Mouse (Mus musculus) hindbrain, postnatal 0 days (tissue): ENCODE results near the gene Rilp. TPM values are rescaled to one million over a fixed set of nuclear protein-coding genes. Genes with fewer than 3 reads are reported as not detected.

Experiments
- ATAC-seq: fragments of 200-750 bp; cut with Nextera tagmentation; 2 replicates; pipeline ENCODE4 v1.8.0; 2017; ENCODE audit warnings: mild to moderate bottlenecking, moderate TSS enrichment, moderate library complexity
- DNase-seq: peaks from one replicate; pipeline ENCODE4 v3.0.0-alpha.2; 2015; ENCODE audit warnings: low spot score
- H3K27ac ChIP-seq: fragments of 300-500 bp; sonication (generic); 2 replicates; pipeline ENCODE4 v1.5.1; 2014; ENCODE audit warnings: mild to moderate bottlenecking
- H3K27me3 ChIP-seq: fragments of 300-500 bp; sonication (generic); 2 replicates; pipeline ENCODE4 v1.6.1; 2014; ENCODE audit warnings: low read length, mixed read lengths; ENCODE audit not compliant: insufficient read depth
- H3K36me3 ChIP-seq: fragments of 300-500 bp; sonication (generic); 2 replicates; pipeline ENCODE4 v1.6.1; 2014; ENCODE audit warnings: low read length, mixed read lengths; ENCODE audit not compliant: insufficient read depth
- H3K4me1 ChIP-seq: fragments of 300-500 bp; sonication (generic); 2 replicates; pipeline ENCODE4 v1.6.1; 2014; ENCODE audit warnings: antibody characterized with exemption, low read length, mixed read lengths; ENCODE audit not compliant: insufficient read depth
- H3K4me2 ChIP-seq: fragments of 300-500 bp; sonication (generic); 2 replicates; pipeline ENCODE4 v1.6.1; 2014; ENCODE audit warnings: low read depth, mild to moderate bottlenecking, low read length, moderate library complexity, mixed read lengths
- H3K4me3 ChIP-seq: fragments of 300-500 bp; sonication (generic); 2 replicates; pipeline ENCODE4 v1.5.1; 2014; ENCODE audit warnings: low read length
- H3K9ac ChIP-seq: fragments of 300-500 bp; sonication (generic); replicated peaks from 2 replicates; pipeline ENCODE4 v1.6.1; 2014; ENCODE audit warnings: mild to moderate bottlenecking, low read length, moderate library complexity, mixed read lengths
- H3K9me3 ChIP-seq: fragments of 300-500 bp; sonication (generic); 2 replicates; pipeline ENCODE4 v1.6.1; 2016; ENCODE audit warnings: low read length, mixed read lengths
- CTCF ChIP-seq: IDR thresholded peaks from 2 replicates; pipeline ENCODE4 v1.5.1; 2016; ENCODE audit warnings: antibody characterized with exemption, control low read depth, low read depth
- WGBS: fragments of 180-500 bp; shearing (Covaris S2); extraction: QIAGEN DNeasy Blood & Tissue Kit; methylation state at CpG from one replicate; pipeline ENCODE4 v1.1.7; 2014; 5-methylcytosine and 5-hydroxymethylcytosine counted together
- polyA plus RNA-seq: library from polyadenylated mRNA; unstranded; fragments of >200 nt; fragmentation: Nextera tagmentation; extraction: Ambion mirVana; gene quantifications from 2 replicates; pipeline ENCODE4 v1.2.1, GENCODE M21; 2015
- total RNA-seq: library from RNA; depleted of rRNA; stranded (reverse); fragments of >200 nt; gene quantifications from 2 replicates; pipeline ENCODE4 v1.2.3, GENCODE M21; 2014

The Rilp gene
- total and polyA plus RNA-seq, 2 experiments from 2014 or later = 3.9 to 7.6 TPM

DNA sequence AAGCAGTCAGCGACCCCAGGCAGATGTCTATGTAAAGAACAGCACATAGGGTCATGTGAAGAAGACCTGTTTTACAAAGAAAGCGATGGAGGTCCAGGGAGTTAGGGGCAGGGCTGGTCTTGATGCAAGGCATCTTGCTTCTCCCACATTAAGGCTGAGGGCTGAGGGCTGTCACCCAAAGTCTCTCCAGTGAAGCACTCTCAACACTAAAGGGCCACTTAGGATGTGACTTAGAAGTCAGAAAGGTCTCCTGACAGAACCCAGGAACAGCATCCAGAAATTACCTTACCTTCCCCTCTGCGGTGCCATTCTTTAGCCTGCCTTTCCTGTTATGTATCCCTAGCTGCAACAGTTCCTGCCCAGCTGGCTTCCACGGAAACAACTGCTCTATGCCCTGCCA, 11.7 kb downstream of the Rilp start:
- 77% methylated on average over 4 of the region's 4 CpGs for WGBS

GRCm38 (mm10) chr11:75522793-75523192, 12.9 kb downstream of the Rilp start:
- DNase-seq = no peak
- H3K27me3 ChIP-seq = no peaks in the 10 kb centered on the region
- no peaks in the 10 kb centered on the region for H3K4me1 ChIP-seq
- ATAC-seq = no peak
- H3K9ac ChIP-seq = no peak overlapping the region
- no peak overlapping the region for H3K27ac ChIP-seq
- H3K4me3 ChIP-seq = no peak overlapping the region
- TF ChIP-seq CTCF = no peak
- no peak overlapping the region for H3K4me2 ChIP-seq
- 91% methylated on average over 2 of the region's 2 CpGs for WGBS
- no peaks in the 10 kb centered on the region for H3K36me3 ChIP-seq
- no peaks in the 10 kb centered on the region for H3K9me3 ChIP-seq

More for the DNA sequence above, 11.7 kb downstream of the Rilp start:
- no peak overlapping the region for H3K4me2 ChIP-seq
- no peak overlapping the region for H3K27ac ChIP-seq
- H3K9me3 ChIP-seq = no peaks in the 10 kb centered on the region
- H3K4me3 ChIP-seq = no peak overlapping the region
- no peak for DNase-seq
- H3K27me3 ChIP-seq = no peaks in the 10 kb centered on the region
- no peak for ATAC-seq
- no peak overlapping the region for H3K9ac ChIP-seq
- H3K36me3 ChIP-seq = no peaks in the 10 kb centered on the region
- no peaks in the 10 kb centered on the region for H3K4me1 ChIP-seq
- no peak for TF ChIP-seq CTCF

DNA sequence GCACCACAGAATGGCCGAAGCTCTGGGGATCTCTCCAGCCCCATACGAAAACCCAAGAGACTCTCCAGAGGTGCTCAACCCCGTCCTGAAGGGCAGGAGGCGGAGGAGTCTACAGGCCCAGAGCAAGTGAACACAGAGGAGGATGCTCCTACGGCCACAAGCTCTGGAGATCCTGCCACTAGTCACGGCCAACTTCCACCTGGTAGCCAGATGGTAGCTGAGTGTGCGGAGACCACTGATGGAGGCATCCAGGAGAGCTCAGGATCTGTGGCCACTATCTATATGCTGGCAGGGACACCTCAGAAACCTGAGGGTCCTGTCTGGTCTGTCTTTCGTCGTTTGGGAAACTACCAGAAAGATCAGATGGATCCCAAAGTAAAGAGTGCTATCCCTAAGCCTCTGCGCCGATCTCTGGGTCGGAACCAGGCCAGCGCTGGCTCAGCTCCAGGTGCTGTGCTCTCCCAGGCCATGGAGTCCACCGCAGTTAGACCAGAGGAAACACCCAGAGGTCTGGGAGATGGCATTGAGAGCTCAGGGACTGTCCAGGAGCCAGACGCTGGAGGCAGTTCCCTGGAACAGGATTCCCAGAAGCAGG, 15.7 kb downstream of the Rilp start:
- Histone ChIP-seq H3K4me2 (no peak overlapping the region), H3K36me3 (no peaks in the 10 kb centered on the region)
- 88% methylated on average over 15 of the region's 15 CpGs for WGBS

DNA sequence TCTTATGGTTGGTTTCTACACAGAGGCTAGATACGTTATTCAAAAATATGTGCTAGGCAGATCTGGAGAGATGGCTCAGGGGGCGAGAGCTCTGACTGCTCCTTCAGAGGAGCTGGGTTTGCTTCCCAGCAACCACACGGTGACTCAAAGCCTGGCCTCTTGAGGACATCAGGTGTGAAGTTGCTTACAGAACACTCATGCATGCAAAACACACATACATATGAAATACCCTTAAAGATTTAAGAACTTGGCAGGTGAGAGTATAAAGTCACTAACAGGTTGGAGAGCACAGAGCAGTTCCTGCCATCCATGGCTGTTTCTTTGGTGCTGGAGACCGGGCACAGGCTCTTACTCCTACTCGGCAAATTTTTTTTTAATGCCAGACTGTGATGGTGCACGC, 17.0 kb downstream of the Rilp start:
- no peak for TF ChIP-seq CTCF
- no peaks in the 10 kb centered on the region for H3K4me1 ChIP-seq

More for the DNA sequence above, 15.7 kb downstream of the Rilp start:
- Histone ChIP-seq H3K4me3 (no peak overlapping the region), H3K9ac (no peak overlapping the region), H3K27me3 (no peaks in the 10 kb centered on the region), H3K27ac (no peak overlapping the region), H3K4me1 (no peaks in the 10 kb centered on the region), H3K9me3 (no peaks in the 10 kb centered on the region)
- TF ChIP-seq CTCF = no peak
- DNase-seq (no peak), ATAC-seq (no peak)

GRCm38 (mm10) chr11:75529771-75530170, 19.9 kb downstream of the Rilp start:
- Histone ChIP-seq H3K9ac (no peak overlapping the region), H3K9me3 (no peaks in the 10 kb centered on the region), H3K27ac (peak overlapping the region; percentile 99; the same call in 1 of the 2 replicates)

More for the DNA sequence above, 17.0 kb downstream of the Rilp start:
- Histone ChIP-seq H3K9me3 (no peaks in the 10 kb centered on the region), H3K27me3 (no peaks in the 10 kb centered on the region), H3K4me3 (no peak overlapping the region), H3K36me3 (no peaks in the 10 kb centered on the region), H3K27ac (no peak overlapping the region), H3K4me2 (no peak overlapping the region), H3K9ac (no peak overlapping the region)
- DNase-seq (no peak), ATAC-seq (no peak)
- 85% methylated on average over 6 of the region's 6 CpGs for WGBS

DNA sequence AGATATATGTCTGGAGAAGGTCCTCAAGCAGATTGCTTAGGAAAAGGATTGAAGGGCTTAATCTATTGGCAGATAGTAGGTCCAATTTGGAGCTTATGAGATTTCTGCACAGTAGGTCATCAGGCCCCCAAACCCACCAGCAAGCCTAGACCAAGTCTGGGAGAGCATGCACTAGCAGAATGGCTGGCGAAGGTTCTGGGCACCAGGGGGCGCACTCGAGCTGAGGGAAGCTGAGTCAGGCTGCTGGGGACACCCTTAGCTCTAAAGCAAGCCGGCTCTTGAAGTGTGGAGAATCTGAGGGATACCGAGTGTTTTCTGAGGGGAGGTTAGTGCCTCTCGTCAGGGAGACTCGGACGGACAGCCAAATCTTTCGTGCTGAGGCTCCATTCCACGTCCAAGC, 20.4 kb downstream of the Rilp start:
- peak; percentile 46 for ATAC-seq
- Histone ChIP-seq H3K27ac (peak overlapping the region; percentile 99), H3K4me3 (peak overlapping the region; percentile 55), H3K9me3 (no peaks in the 10 kb centered on the region), H3K4me1 (0 out of 2 replicates have a peak, but pooled peaks cover 4% of the 10 kb centered on the region), H3K4me2 (peak overlapping the region; percentile 100), H3K36me3 (no peaks in the 10 kb centered on the region), H3K9ac (peak overlapping the region; percentile 97), H3K27me3 (no peaks in the 10 kb centered on the region)
- under 1% methylated on average over 10 of the region's 10 CpGs for WGBS
- peak; percentile 99 for TF ChIP-seq CTCF
- peak; percentile 94 for DNase-seq

More at GRCm38 (mm10) chr11:75529771-75530170, 19.9 kb downstream of the Rilp start:
- ATAC-seq (no peak), DNase-seq (no peak)
- TF ChIP-seq CTCF = no peak
- 51% methylated on average over 4 of the region's 4 CpGs for WGBS
- H3K36me3 ChIP-seq = no peaks in the 10 kb centered on the region
- H3K4me2 ChIP-seq = no peak overlapping the region
- no peaks in the 10 kb centered on the region for H3K27me3 ChIP-seq
- no peak overlapping the region for H3K4me3 ChIP-seq
- H3K4me1 ChIP-seq = 0 out of 2 replicates have a peak, but pooled peaks cover 3% of the 10 kb centered on the region

GRCm38 (mm10) chr11:75530845-75531373, 21.0 kb downstream of the Rilp start:
- H3K4me3 ChIP-seq = peak overlapping the region; percentile 55
- peak; percentile 28 for DNase-seq
- TF ChIP-seq CTCF = no peak

More at GRCm38 (mm10) chr11:75530845-75531373, 21.0 kb downstream of the Rilp start:
- Histone ChIP-seq H3K36me3 (no peaks in the 10 kb centered on the region), H3K27me3 (no peaks in the 10 kb centered on the region), H3K9ac (peak overlapping the region; percentile 97), H3K4me2 (peak overlapping the region; percentile 100), H3K4me1 (0 out of 2 replicates have a peak, but pooled peaks cover 7% of the 10 kb centered on the region), H3K9me3 (no peaks in the 10 kb centered on the region), H3K27ac (peak overlapping the region; percentile 99)
- no peak; the same call in 1 of the 2 replicates for ATAC-seq
- under 1% methylated on average over 31 of the region's 31 CpGs for WGBS
